Mouse (Mus musculus): ENCODE results near the gene Zfp462. TPM values are rescaled to one million over a fixed set of nuclear protein-coding genes. Genes with fewer than 3 reads are reported as not detected.

The Zfp462 gene
- total RNA-seq, 2 experiments from 2014 or later: 62.8 to 69.0 TPM

DNA sequence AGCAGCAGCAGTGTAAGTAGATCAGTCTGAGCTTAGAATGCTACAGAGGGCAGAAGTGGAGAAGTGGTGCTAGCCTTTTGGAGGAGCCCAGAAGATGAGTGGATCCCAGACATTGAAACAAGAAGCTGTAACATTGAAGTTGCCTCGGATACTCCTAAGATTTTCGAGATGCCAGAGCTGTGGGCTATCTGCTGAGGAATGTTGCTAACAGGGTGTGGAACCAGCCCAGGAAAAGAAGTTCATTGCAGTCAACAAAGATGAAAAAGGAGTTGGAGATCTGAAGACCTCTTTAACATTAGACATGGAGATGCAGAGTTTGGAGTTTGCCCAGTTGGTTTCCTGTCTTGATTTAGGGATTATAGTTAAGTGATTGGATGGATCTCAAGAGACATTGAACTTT, 51.2 kb downstream of the Zfp462 start:
- DNase-seq: no peak

DNA sequence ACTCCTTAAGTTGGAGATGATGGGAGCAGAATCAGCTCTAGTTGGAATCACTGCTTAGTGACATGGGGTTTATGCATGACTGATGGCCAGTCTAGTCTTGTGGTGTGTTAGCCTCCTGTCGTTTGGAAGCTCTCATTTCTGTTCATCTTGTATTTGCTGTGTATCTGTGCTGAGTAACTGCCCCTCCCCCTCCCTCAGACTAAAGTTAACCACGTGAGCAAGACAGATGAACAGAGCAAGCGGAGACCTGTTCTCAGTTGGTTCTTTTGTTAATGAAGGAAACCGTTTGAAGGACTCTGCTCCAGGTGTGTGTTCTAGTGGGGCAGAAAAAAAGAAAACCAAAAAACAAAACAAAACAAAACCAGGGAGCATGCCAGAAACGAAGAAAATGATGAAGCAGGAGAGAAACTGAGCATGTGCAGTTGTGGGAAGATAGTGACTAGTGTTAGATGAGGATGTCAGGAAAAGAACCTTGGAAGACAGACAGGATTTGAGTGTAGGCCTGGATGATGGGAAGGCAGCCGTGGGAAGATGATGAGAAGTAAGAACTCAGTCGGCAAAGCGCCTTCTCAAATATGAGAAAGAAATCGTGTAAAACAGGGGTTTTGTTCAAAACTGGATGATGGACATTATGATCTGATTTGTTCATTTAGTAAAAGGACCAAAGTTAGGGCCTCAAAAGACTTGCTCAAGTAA, 53.4 kb downstream of the Zfp462 start:
- no peak for DNase-seq

DNA sequence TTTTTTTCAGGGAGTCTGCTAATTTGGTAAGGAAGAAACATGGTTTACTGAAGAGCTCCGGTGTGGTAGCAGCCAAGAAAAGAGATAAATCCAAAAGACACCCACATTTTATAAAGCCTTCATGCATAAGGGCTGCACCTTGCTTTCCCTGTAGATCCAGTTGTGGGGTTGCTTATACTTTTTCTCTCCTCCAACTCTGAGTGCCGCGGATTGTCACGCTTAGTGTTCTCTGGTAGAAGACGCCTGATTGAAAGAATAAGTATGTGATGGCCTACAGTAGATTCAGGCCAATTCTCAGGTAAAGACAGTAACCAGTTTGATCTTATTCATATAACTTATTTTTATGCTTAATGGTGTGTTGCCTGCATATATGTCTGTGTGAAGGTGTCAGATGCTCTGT, 54.7 kb downstream of the Zfp462 start:
- no peak for DNase-seq

DNA sequence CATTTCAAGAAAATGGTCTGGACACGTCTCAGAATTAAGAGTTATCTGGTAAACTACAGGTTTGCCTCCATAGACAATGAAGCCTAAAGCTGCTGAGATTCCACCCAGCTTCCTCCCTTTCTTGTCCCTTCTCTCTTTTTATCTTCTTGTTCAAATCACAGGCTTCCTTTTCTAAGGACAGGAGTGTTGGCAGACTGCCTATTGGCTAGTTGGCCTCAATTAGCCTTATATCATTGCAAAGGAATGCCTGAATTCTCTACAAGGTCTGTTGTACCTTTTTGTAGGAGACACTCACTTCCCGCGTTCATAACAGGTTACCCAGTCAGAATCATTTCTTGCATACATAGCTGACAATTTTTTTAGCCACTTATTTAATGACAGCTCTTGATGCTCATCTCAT, 56.5 kb downstream of the Zfp462 start:
- DNase-seq: no peak

DNA sequence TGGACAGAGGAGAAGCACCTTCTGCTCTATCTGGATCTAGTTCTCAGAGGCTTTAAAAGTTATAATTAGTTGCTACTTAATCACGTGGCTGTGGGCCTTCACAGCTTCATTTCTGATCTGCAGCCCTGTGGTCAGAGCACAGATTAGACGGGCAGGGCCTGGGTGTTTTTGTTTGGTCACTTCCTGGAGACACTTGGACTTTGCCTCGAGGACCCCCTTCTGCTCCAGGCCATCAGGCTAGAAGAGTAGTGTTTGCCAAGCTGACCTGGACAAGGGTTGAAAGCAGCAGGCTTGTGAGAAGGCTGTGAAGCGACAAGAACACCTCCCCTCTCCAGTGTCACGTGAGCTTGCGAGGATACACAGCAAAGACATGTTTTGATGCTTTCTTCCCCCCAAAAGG, 58.3 kb downstream of the Zfp462 start:
- no peak for DNase-seq

DNA sequence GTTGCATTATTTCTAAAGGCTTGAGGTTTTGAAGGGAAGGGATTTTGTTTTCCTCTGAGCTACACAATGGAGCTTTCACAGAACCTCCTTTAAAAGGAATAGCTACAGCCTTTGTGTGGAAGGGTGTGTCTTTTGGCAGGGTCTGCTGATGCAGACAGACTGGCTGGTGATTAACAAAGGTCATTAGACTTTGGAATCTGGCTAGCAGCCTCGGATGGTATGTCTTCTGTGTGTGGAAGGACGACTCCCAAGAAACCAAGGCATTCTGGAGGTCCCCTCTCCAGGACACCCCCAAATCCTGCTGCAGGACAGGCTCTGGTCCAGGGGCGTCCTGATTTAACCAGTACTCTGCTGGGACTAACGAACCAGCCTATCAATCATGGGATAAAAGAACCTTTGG, 60.2 kb downstream of the Zfp462 start:
- DNase-seq: no peak

DNA sequence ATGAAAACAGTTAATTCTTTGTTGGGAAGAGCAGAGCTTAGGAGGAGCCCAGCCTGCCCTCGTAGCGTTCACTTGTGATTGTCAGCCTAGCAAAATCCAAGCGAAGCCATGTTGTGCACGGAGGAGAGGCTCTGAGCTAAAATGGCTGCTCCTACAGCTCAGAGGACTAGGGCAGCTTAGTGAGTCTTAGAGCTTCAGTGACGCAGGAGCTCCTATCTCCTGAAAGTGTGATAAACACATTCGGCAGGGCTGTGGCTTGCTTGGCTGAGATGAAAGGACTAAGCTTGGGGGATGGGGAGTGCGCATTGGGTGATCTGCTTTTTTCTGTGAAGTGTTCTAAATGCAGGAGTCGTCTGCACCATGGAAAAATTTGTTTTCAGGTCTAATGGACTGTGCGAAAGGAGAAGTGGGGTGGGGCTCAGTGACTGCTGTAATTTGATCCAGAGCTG, 60.7 kb downstream of the Zfp462 start:
- no peak for DNase-seq

DNA sequence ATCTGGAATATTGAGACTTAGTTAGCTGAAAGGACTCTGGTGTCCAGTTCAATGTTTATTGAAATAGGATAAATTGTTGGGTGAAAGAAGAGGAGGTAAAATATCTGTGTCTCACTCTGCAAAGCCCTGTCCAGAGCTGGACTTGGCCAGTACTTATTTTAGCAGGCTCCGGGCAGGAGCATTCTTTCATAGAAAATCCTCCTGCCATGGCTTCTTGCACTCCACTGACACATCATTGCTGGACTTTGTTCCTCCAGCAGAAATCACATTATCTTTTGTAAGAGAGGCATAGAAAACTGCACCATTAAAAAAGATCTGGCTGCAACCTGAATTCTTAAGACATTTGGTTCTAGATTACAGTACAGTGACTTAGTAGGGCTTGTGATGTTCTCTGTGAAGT, 61.2 kb downstream of the Zfp462 start:
- no peak for DNase-seq

DNA sequence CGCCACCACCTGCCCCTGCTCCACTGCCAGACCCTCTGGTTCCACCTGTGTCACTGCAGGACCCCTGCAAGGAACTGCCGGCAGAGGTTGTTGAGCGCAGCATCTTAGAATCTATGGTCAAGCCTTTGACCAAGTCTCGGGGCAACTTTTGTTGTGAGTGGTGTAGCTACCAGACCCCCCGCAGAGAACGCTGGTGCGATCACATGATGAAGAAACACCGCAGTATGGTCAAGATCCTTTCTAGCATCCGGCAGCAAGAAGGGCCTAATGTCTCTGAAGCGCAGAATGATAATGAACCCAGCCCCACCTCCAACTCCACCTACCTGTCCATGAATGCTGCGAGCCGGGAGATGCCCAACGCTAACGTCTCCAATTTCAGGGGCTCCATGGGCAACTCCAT, 63.8 kb downstream of the Zfp462 start:
- no peak for DNase-seq

DNA sequence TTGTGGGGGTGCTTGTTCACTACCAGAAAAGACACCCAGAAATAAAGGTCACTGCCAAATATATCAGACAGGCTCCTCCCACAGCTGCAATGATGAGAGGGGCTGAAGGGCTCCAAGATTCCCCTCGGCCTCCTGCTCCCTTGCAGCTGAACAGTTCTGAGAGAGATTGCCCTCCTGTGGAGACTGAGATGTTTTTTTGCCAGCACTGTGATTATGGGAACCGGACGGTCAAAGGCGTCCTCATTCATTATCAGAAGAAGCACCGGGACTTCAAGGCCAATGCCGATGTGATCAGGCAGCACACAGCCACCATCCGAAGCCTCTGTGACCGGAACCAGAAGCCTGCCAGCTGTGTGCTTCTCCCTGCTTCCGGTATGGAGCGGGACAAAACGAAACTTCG, 66.5 kb downstream of the Zfp462 start:
- DNase-seq: no peak

DNA sequence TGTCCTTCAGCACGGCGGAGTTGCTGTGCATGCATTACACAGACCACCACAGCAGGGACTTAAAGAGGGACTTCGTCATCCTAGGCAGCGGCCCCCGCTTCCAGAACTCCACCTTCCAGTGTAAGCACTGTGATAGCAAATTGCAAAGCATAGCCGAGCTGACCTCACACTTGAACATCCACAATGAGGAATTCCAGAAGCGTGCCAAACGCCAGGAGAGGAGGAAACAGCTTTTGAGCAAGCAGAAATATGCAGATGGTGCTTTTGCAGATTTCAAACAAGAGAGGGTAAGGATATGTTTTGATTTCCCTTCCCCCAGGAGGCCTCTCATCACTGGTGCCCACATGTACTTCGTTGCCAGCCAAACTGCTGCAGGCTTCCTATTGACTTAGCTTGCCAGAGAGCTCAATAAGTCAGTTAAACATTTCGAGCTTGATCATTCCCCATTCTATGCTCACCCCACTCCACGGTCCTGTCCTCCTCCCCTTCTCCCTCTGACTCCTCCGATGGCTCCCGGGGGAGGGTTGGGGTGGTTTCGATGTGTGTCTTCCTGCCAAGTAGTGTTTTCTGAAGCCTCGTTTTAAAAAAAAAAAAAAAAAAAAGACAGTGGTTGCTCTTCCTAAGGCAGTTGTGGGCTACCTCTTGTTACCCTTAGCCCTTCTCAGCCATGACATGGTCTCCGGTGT, 68.9 kb downstream of the Zfp462 start:
- peak; percentile 52 to 56 for DNase-seq

DNA sequence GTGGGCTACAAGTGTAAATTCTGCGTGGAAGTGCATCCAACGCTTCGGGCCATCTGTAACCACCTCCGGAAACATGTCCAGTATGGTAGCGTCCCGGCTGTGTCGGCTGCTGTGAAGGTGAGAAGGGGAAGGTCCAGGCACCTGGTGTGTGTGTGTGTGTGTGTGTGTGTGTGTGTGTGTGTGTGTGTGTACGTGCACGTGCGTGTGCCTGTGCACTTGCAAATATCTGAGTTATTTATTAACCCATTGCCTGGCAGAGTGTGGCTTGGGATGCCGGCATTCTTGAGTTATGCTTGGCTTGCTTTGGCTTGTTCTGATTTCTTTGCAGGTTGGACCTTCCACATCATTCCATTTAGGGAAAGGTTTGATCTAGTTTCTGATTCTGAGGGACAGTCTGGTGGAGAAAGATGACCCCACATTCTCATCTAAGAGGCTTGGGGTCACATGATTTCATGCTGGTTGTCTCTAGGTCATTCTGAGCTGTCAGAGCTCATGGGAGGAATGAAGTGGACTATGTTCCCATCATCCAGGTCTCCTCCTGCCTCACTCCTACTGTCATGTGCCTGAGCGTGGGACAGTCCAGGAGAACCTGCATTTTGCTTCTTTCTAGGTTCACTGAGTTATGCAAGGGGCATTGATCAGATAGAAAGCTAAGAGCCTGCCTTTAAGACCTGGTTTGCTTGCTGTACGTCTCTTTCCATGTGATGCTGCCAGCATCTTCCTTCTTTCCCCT, 70.0 kb downstream of the Zfp462 start:
- no peak for DNase-seq

DNA sequence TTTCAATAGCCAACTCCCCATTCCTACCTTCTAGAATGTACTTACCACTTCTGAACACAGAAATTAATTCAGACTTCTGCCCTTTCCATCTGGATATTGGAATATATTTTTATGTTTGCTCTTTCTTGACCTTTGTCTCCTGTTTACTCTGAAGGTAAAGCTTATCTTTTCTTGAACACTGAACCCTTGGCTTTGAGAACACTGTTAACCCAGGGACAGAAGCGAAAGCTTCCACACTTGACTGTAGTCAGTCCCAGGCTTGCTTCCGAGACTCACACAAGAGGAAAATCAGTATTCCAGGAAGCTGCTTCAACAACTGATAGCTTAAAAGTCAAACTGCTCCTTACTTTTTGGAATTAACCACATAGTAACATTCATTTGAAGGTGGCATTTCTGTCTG, 70.7 kb downstream of the Zfp462 start:
- no peak for DNase-seq

DNA sequence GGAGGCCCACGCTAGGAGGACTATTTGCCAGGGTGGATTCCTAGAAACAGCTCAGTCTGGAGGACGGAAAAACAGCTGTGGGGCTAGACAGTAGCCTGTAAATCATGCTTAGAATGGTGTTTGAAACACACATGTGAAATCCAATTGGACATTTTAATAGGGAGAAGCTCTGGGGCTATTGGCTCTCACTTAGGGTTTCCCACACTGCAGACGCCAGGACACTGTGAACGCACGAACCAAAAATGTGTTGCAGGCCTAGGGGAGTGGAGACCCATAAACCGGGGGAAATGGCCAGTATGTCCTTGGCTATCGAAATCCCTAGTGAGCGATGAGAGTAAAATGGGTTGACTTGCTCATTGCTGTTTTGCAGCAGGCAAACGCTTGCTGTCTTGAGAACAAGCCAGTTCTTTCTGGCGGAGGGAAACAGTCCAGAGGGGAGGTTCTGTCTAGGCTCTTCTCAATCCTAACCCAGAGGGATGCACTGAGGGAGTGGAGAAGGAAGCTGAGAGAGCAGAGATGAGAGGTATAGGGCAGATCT, 81.3 kb downstream of the Zfp462 start:
- no peak for DNase-seq

DNA sequence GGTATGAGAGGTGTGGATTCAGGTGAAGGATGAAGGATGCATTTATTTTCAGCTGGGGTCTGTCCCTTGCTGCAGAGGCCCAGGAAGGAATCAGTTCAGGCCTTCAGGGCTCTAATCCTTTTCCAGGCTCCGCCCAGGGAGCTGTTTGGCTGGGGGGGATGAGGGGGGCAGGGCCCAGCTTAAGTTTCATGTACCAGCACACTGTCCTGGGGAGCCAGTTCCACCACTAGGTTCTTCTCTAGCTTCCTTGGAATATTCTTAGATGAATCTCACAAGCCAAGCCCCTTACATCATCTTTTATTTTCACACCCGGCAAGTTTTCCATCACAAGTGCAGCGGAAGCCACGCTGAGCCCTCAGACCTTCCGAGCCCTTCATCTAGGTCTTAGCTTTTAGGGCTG, 85.6 kb downstream of the Zfp462 start:
- DNase-seq: no peak

DNA sequence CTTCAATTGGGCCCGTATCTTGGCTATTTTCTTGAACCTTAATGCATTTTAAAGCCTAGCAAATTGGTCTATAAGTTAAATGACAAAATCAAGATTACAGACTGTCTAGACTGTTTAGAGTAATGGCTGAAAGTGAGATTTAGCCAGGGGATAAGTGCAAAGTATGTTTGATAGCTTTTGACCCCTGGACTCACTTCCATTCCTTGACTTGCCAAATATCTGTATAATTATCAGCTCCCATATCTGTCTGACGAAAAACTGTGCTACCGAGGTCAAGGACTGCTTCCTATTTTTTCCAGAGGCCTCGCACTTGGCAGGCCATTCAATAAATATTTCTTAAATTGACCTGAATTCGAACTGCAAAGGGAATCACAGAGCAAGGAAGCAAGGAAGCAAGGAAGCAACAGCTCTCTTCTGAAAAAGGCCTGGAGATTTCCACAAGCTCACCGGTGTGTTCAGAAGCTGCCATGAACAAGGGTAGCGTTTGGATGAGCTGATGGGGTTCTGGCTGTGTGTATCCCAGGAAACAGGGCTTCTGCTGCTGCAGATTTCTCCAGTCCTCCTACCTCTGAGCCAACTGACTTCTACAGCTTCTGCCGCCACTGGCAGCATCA, 87.6 kb downstream of the Zfp462 start:
- no peak for DNase-seq

DNA sequence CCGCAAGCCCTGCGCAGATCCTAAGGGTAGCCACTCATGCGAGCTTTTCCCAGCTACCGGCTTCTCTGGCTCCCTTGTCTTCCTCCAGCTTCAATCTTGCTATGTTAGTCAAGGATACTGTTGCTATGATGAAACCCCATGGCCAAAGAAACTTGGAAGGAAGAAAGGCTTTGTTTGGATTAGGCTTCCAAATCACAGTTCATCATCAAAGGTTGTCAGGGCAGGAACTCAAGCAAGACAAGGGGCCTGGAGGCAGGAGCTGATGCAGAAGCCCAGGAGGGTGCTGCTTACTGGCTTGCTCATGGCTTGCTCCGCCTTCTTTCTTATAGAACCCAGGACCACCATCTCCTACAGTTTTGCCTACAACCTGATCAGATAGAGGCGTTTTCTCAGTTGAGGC, 88.6 kb downstream of the Zfp462 start:
- DNase-seq: no peak

DNA sequence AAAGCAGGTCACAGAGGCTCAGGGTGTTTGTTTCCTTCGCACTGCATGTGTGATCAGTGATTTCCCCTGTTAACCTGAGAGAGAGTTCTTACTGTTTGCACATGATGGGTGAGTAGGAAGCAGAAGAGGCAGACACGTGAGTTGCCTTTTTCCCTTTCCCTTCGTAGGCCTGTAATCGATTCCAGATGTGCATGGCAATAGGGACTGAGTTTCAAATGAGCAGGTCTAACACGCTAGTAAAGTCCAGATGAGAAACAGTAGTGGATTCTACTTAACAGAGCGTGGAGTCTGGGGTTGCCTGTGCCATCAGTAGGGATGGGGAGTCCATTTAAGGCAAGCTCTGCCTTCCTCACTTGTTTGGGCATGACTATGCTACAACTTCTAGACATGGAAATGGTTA, 93.3 kb downstream of the Zfp462 start:
- DNase-seq: no peak

DNA sequence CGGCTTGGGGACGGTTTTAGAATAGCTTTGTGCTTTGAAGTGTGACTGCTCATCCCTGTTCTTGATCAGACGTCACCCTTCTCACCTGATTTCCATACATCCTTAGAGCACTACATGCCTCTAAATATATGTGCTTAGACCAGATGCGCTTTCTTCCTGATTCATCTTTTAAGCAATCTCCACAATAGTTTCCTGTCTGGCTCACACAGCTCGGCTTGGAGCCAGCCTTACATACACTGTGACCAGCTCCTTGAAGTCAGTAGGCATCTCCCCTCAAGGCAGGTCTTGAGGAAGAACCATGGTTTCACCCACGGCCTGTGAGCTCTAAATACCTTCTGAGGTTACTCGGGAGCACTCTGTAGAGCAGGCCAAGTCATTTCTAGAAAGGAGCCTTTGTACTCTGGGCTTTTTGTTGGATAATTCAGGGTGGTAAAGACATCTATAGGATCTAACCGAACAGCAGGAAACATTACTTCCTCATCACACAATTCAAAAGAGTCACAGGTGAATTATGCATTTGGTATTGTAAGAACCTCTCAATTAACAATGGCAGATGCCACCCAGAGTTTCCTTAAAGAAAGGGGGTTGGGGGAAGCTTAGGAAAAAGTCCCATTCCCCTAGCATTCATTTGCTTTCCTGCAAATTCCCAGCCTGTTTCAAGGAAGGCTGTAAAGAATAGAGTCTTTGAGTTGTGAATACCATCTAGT, 95.6 kb downstream of the Zfp462 start:
- DNase-seq: no peak

DNA sequence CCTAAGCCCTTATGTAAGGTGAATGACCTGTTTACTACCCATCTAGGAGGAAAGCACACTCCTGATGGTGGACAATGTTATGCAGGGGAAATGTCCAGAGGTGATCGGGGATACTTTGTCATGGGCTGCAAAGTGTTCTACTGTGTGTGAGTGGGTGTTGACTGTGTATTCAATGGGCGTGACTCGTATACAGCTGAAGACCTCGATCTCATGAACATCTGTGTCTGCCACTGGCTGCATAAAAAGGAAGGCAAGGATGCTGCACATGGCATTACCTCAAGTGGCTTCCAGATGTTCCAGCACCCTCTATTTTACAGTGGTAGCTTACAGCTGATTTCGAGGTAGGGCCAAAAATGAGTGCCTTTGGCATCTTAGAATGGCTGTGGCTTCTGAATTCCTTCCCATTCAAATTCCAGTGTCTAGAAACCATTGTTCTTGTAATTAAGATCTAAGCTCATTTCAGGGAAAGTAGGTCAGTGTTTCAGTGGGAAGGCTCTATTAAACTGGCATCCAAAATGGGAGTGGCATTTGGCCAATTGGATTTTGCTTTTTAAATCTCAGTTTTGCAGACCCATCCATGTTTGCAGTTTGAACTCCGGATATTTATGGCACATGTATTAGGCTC, 96.4 kb downstream of the Zfp462 start:
- DNase-seq: no peak

DNA sequence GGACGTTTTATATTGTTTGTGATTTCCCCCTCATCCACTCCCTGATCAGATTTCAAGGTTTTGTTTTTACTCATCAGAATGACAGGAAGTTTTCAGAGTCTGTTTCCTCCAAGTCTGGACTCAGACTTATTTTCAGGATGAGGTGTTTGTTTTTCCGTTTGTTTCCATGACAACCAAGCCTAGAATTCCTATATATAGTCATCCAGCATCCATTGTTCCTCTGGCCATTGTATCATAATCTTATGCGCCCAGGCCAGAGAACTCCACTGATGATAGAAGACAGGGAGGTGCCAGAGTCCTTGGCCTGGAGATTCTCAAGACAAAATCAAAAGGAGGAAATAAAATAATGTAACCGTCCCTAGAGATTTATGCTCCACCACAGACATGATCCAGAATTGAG, 97.7 kb downstream of the Zfp462 start:
- DNase-seq: no peak

DNA sequence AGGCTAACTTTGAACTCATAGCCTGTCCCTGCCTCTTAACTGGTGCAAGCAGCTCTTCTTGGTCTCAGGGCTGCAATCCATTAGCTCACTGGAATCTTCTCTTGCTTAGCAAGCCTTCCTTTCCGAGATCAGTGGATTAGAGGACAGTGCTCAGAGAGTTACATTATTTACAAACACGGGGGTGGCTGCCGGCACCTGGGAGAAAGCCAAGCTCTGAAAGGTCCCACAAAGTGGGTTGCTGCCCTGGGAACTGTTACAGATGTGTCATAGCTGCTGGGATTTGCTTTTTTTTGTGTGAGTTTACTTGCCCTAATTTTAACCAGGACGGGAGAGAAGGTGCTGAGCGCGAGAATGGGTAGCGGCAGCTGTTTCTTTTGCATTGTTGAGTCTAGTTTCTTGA, 102.4 kb downstream of the Zfp462 start:
- no peak for DNase-seq

Measured in layer of hippocampus, postnatal 36 days (tissue).